Mouse (Mus musculus): ENCODE measurements around the gene Cage1. TPM values are rescaled to one million over a fixed set of nuclear protein-coding genes. Genes with fewer than 3 reads are reported as not detected.

Cage1 gene
- polyA plus RNA-seq, 1 experiment from 2014 or later, result 2.0 TPM

DNA sequence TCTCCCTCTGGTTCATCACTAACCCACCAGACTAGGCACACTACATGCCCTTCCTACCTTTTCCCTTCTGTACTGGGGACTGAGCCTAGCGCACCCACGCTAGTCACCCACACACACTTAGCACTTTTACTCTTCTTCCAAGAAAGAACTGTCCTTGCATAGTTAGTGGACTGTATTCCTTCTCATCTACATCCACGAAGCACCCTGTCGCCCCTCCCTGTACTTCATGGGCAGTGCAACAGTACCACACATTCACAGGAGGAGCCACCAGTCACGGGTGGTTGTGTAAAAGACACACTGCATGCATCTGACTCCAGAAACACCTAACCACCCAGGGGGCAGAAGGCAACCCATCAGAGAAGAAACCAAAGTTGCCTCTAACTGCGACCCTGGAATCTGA, 62.8 kb downstream of the Cage1 start:
- H3K4me1 ChIP-seq (replicated peaks; ENCODE audit: control insufficient read depth, insufficient read depth, low read length), result peaks cover 7% of the 10 kb centered on the region
- H3K9ac ChIP-seq (replicated peaks; ENCODE audit: low read depth, low read length), result no peak overlapping the region
- no peaks in the 10 kb centered on the region for H3K27me3 ChIP-seq (replicated peaks; ENCODE audit: control insufficient read depth, insufficient read depth, low read length)
- H3K9me3 ChIP-seq (ENCODE audit: control insufficient read depth, low read length), result no peaks in the 10 kb centered on the region
- no peak overlapping the region for H3K4me2 ChIP-seq (ENCODE audit: low read length)
- whole genome bisulfite sequencing, result 91% methylated on average over 6 of the region's 6 CpGs
- no peak for ATAC-seq
- H3K27ac ChIP-seq (ENCODE audit: low read length), result no peak overlapping the region
- no peak overlapping the region for H3K4me3 ChIP-seq (replicated peaks; ENCODE audit: low read length)
- peaks cover 17% of the 10 kb centered on the region for H3K36me3 ChIP-seq (ENCODE audit: control insufficient read depth, insufficient read depth)

GRCm38 (mm10) chr13:37970887-37971530, 65.9 kb downstream of the Cage1 start:
- no peaks in the 10 kb centered on the region for H3K9me3 ChIP-seq (ENCODE audit: control insufficient read depth, low read length)
- no peaks in the 10 kb centered on the region for H3K27me3 ChIP-seq (replicated peaks; ENCODE audit: control insufficient read depth, insufficient read depth, low read length)
- H3K4me2 ChIP-seq (ENCODE audit: low read length), result no peak overlapping the region
- ATAC-seq, result no peak
- no peak overlapping the region for H3K9ac ChIP-seq (replicated peaks; ENCODE audit: low read depth, low read length)
- 87% methylated on average over 11 of the region's 11 CpGs for WGBS
- no peaks in the 10 kb centered on the region for H3K36me3 ChIP-seq (ENCODE audit: control insufficient read depth, insufficient read depth)
- peaks cover 7% of the 10 kb centered on the region for H3K4me1 ChIP-seq (replicated peaks; ENCODE audit: control insufficient read depth, insufficient read depth, low read length)
- H3K27ac ChIP-seq (ENCODE audit: low read length), result no peak overlapping the region
- no peak overlapping the region for H3K4me3 ChIP-seq (replicated peaks; ENCODE audit: low read length)

GRCm38 (mm10) chr13:37969988-37970387, 66.9 kb downstream of the Cage1 start:
- Histone ChIP-seq H3K27ac (ENCODE audit: low read length) (peak overlapping the region; percentile 52; the same call in 1 of the 2 replicates), H3K27me3 (replicated peaks; ENCODE audit: control insufficient read depth, insufficient read depth, low read length) (no peaks in the 10 kb centered on the region), H3K36me3 (ENCODE audit: control insufficient read depth, insufficient read depth) (no peaks in the 10 kb centered on the region), H3K4me1 (replicated peaks; ENCODE audit: control insufficient read depth, insufficient read depth, low read length) (peaks cover 7% of the 10 kb centered on the region), H3K9ac (replicated peaks; ENCODE audit: low read depth, low read length) (no peak overlapping the region), H3K4me3 (replicated peaks; ENCODE audit: low read length) (no peak overlapping the region), H3K4me2 (ENCODE audit: low read length) (no peak overlapping the region), H3K9me3 (ENCODE audit: control insufficient read depth, low read length) (no peaks in the 10 kb centered on the region)
- WGBS, result 44% methylated on average over 8 of the region's 8 CpGs
- ATAC-seq, result peak; percentile 81

- no peak overlapping the region for H3K27ac ChIP-seq (ENCODE audit: low read length)
- no peaks in the 10 kb centered on the region for H3K9me3 ChIP-seq (ENCODE audit: control insufficient read depth, low read length)
- no peak overlapping the region for H3K4me2 ChIP-seq (ENCODE audit: low read length)
- H3K4me1 ChIP-seq (replicated peaks; ENCODE audit: control insufficient read depth, insufficient read depth, low read length), result peaks cover 10% of the 10 kb centered on the region
- WGBS, result 8% methylated on average over 14 of the region's 14 CpGs
- H3K9ac ChIP-seq (replicated peaks; ENCODE audit: low read depth, low read length), result no peak overlapping the region
- H3K27me3 ChIP-seq (replicated peaks; ENCODE audit: control insufficient read depth, insufficient read depth, low read length), result no peaks in the 10 kb centered on the region
- no peak overlapping the region for H3K4me3 ChIP-seq (replicated peaks; ENCODE audit: low read length)
- ATAC-seq, result peak; percentile 37
- H3K36me3 ChIP-seq (ENCODE audit: control insufficient read depth, insufficient read depth), result no peaks in the 10 kb centered on the region
These were observed 67.5 kb downstream of the Cage1 start for GRCm38 (mm10) chr13:37969337-37969736.

DNA sequence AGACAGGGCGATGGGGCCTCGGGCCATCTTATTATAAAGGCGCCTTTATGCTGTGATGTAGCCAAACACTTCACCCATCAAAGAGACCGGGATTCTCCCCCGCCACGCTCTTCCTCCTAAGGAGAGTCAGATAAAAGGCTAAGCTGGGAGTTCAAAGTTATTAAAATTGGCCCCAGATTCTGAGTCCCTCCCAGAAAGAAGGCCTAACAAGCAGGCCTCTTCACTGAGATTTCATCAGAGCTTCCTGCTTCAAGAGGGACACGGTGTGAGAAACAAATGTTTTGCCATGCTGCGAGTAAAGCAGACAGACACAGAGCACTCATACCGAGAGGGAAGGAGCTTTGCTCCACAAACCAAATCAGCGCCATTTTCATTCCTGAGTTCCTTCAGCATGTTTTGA, 69.3 kb downstream of the Cage1 start:
- Histone ChIP-seq H3K4me1 (replicated peaks; ENCODE audit: control insufficient read depth, insufficient read depth, low read length) (peaks cover 18% of the 10 kb centered on the region), H3K9ac (replicated peaks; ENCODE audit: low read depth, low read length) (no peak overlapping the region), H3K4me3 (replicated peaks; ENCODE audit: low read length) (no peak overlapping the region), H3K27ac (ENCODE audit: low read length) (no peak overlapping the region), H3K9me3 (ENCODE audit: control insufficient read depth, low read length) (no peaks in the 10 kb centered on the region), H3K27me3 (replicated peaks; ENCODE audit: control insufficient read depth, insufficient read depth, low read length) (no peaks in the 10 kb centered on the region), H3K4me2 (ENCODE audit: low read length) (no peak overlapping the region), H3K36me3 (ENCODE audit: control insufficient read depth, insufficient read depth) (no peaks in the 10 kb centered on the region)
- 54% methylated on average over 10 of the region's 10 CpGs for WGBS
- ATAC-seq, result no peak

- WGBS, result 45% methylated on average over 12 of the region's 12 CpGs
- no peak overlapping the region for H3K9ac ChIP-seq (replicated peaks; ENCODE audit: low read depth, low read length)
- H3K36me3 ChIP-seq (ENCODE audit: control insufficient read depth, insufficient read depth), result no peaks in the 10 kb centered on the region
- H3K4me1 ChIP-seq (replicated peaks; ENCODE audit: control insufficient read depth, insufficient read depth, low read length), result peaks cover 18% of the 10 kb centered on the region
- H3K27ac ChIP-seq (ENCODE audit: low read length), result no peak overlapping the region
- no peak overlapping the region for H3K4me2 ChIP-seq (ENCODE audit: low read length)
- no peaks in the 10 kb centered on the region for H3K27me3 ChIP-seq (replicated peaks; ENCODE audit: control insufficient read depth, insufficient read depth, low read length)
- H3K4me3 ChIP-seq (replicated peaks; ENCODE audit: low read length), result no peak overlapping the region
- no peak for ATAC-seq
- no peaks in the 10 kb centered on the region for H3K9me3 ChIP-seq (ENCODE audit: control insufficient read depth, low read length)
These were observed 69.8 kb downstream of the Cage1 start for GRCm38 (mm10) chr13:37967052-37967437.

DNA sequence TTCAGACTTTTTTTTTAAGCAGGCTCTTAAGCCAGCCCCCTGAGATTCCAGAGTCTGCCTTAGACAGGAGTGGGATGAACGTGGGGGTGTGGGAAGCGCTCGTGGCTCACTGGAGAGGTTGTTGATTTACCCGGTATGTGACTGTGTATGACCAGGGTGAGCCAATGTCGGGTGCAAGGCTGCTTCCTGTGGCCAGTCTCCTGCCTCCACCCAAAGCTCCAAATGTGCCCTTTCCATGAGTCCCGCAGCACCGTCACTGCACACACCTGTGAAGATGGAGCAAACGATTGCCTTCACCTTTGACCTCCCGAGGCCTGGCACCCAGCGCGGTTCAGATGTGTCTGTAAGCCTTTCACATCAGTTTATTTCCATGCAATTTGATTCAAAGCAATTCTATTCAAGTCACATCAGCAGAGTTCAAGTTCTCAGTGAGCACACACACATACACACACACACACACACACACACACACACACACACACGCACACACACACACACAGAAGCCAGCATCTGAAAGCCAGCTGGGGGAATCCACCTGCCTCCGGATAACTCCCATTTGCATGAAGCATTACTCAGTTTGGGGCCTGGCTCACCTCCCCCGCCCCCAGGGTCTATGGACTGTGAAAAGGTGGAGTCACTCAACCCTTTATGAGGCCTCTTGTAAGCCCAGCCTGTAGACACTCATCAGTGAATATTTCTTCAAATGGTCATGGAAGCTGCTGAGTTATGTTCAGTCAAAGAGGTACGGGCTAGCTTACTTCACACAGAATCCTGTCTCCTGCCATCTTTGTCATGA, 70.4 kb downstream of the Cage1 start:
- Histone ChIP-seq H3K9me3 (ENCODE audit: control insufficient read depth, low read length) (no peaks in the 10 kb centered on the region), H3K27ac (ENCODE audit: low read length) (no peak overlapping the region), H3K4me2 (ENCODE audit: low read length) (no peak overlapping the region), H3K4me3 (replicated peaks; ENCODE audit: low read length) (no peak overlapping the region), H3K27me3 (replicated peaks; ENCODE audit: control insufficient read depth, insufficient read depth, low read length) (no peaks in the 10 kb centered on the region), H3K36me3 (ENCODE audit: control insufficient read depth, insufficient read depth) (no peaks in the 10 kb centered on the region), H3K9ac (replicated peaks; ENCODE audit: low read depth, low read length) (no peak overlapping the region), H3K4me1 (replicated peaks; ENCODE audit: control insufficient read depth, insufficient read depth, low read length) (peaks cover 18% of the 10 kb centered on the region)
- ATAC-seq, result no peak
- 77% methylated on average over 15 of the region's 15 CpGs for WGBS

GRCm38 (mm10) chr13:37965126-37965914, 71.5 kb downstream of the Cage1 start:
- Histone ChIP-seq H3K27ac (ENCODE audit: low read length) (no peak overlapping the region), H3K9ac (replicated peaks; ENCODE audit: low read depth, low read length) (no peak overlapping the region), H3K36me3 (ENCODE audit: control insufficient read depth, insufficient read depth) (no peaks in the 10 kb centered on the region), H3K9me3 (ENCODE audit: control insufficient read depth, low read length) (no peaks in the 10 kb centered on the region), H3K4me1 (replicated peaks; ENCODE audit: control insufficient read depth, insufficient read depth, low read length) (peaks cover 17% of the 10 kb centered on the region), H3K4me3 (replicated peaks; ENCODE audit: low read length) (no peak overlapping the region), H3K27me3 (replicated peaks; ENCODE audit: control insufficient read depth, insufficient read depth, low read length) (no peaks in the 10 kb centered on the region), H3K4me2 (ENCODE audit: low read length) (no peak overlapping the region)
- WGBS, result 35% methylated on average over 17 of the region's 17 CpGs
- ATAC-seq, result no peak
